Mouse (Mus musculus) ES-Bruce4 (cell line): ENCODE results near the gene Trim63. TPM values are rescaled to one million over a fixed set of nuclear protein-coding genes. Genes with fewer than 3 reads are reported as not detected.

Experiments used
- H3K27ac ChIP-seq: 2 replicates; pipeline ENCODE4 v1.5.1; 2012; ENCODE audit warnings: low read length, inconsistent platforms; ENCODE audit not compliant: insufficient read depth
- H3K27me3 ChIP-seq: 2 replicates; pipeline ENCODE4 v1.6.1; 2012; ENCODE audit warnings: mild to moderate bottlenecking, low read length, inconsistent platforms; ENCODE audit not compliant: control insufficient read depth, poor library complexity, insufficient read depth, severe bottlenecking
- H3K36me3 ChIP-seq: 2 replicates; pipeline ENCODE4 v1.6.1; 2012; ENCODE audit warnings: inconsistent platforms, mild to moderate bottlenecking, low read length, moderate library complexity; ENCODE audit not compliant: control insufficient read depth, poor library complexity, insufficient read depth, severe bottlenecking
- H3K4me1 ChIP-seq: one replicate; pipeline ENCODE4 v1.8.1; 2011; ENCODE audit warnings: low read length; ENCODE audit not compliant: control insufficient read depth, insufficient read depth
- H3K4me3 ChIP-seq: 2 replicates; pipeline ENCODE4 v1.5.1; 2011; ENCODE audit warnings: low read depth, mild to moderate bottlenecking, low read length
- H3K9ac ChIP-seq: 2 replicates; pipeline ENCODE4 v1.6.1; 2012; ENCODE audit warnings: low read depth, mild to moderate bottlenecking, inconsistent platforms; ENCODE audit not compliant: poor library complexity, severe bottlenecking
- H3K9me3 ChIP-seq: replicated peaks from 2 replicates; pipeline ENCODE4 v1.6.1; 2012; ENCODE audit warnings: mild to moderate bottlenecking, low read length, inconsistent platforms; ENCODE audit not compliant: control insufficient read depth, poor library complexity, insufficient read depth, severe bottlenecking
- CTCF ChIP-seq: IDR thresholded peaks from one replicate; pipeline ENCODE4 v1.8.1; 2011; ENCODE audit warnings: low read depth, low read length
- EP300 ChIP-seq: IDR thresholded peaks from 2 replicates; pipeline ENCODE4 v1.6.1; 2011; ENCODE audit warnings: low read depth, low read length; ENCODE audit not compliant: insufficient read depth
- POLR2A ChIP-seq: IDR thresholded peaks from one replicate; pipeline ENCODE4 v1.8.1; 2011; ENCODE audit warnings: low read length; ENCODE audit not compliant: insufficient read depth
- polyA plus RNA-seq: library from polyadenylated mRNA; stranded (reverse); fragments of >200 nt; gene quantifications from 2 replicates; pipeline ENCODE4 v1.2.4, GENCODE M21; 2011; ENCODE audit warnings: low read depth; ENCODE audit not compliant: missing spikeins, insufficient read depth, insufficient read length

Gene Trim63
- polyA plus RNA-seq, 1 experiment, result 5.4 TPM

GRCm38 (mm10) chr4:134273417-134274345, 41.2 kb upstream of the Trim63 start:
- H3K9me3 ChIP-seq, result no peaks in the 10 kb centered on the region
- peaks cover 5% of the 10 kb centered on the region; the same call in 1 of the 2 replicates for H3K36me3 ChIP-seq
- H3K4me1 ChIP-seq, result no peaks in the 10 kb centered on the region
- H3K27ac ChIP-seq, result peak overlapping the region; percentile 68
- peak overlapping the region; percentile 54 for H3K9ac ChIP-seq
- TF ChIP-seq POLR2A, result no peak
- no peak for TF ChIP-seq EP300
- TF ChIP-seq CTCF, result no peak
- H3K27me3 ChIP-seq, result no peaks in the 10 kb centered on the region
- H3K4me3 ChIP-seq, result peak overlapping the region; percentile 35; the same call in 1 of the 2 replicates

- Histone ChIP-seq H3K9me3 (no peaks in the 10 kb centered on the region), H3K27ac (no peak overlapping the region), H3K4me3 (no peak overlapping the region), H3K4me1 (no peaks in the 10 kb centered on the region), H3K36me3 (peaks cover 17% of the 10 kb centered on the region), H3K27me3 (no peaks in the 10 kb centered on the region), H3K9ac (no peak overlapping the region)
- no peak for TF ChIP-seq EP300
Observed at GRCm38 (mm10) chr4:134284942-134285341, 30.0 kb upstream of the Trim63 start.

GRCm38 (mm10) chr4:134286226-134287167, 28.4 kb upstream of the Trim63 start:
- Histone ChIP-seq H3K27me3 (no peaks in the 10 kb centered on the region), H3K27ac (no peak overlapping the region), H3K9ac (peak overlapping the region; percentile 88), H3K4me3 (peak overlapping the region; percentile 87), H3K36me3 (peaks cover 7% of the 10 kb centered on the region), H3K9me3 (no peaks in the 10 kb centered on the region), H3K4me1 (no peaks in the 10 kb centered on the region)
- TF ChIP-seq POLR2A, result no peak
- TF ChIP-seq CTCF, result no peak
- no peak for TF ChIP-seq EP300

GRCm38 (mm10) chr4:134287168-134287564, 27.8 kb upstream of the Trim63 start:
- H3K27me3 ChIP-seq, result no peaks in the 10 kb centered on the region
- no peaks in the 10 kb centered on the region for H3K9me3 ChIP-seq
- no peaks in the 10 kb centered on the region for H3K4me1 ChIP-seq
- TF ChIP-seq CTCF (no peak), EP300 (no peak), POLR2A (peak; percentile 76)
- H3K9ac ChIP-seq, result peak overlapping the region; percentile 88
- H3K27ac ChIP-seq, result peak overlapping the region; percentile 70
- peaks cover 7% of the 10 kb centered on the region for H3K36me3 ChIP-seq
- peak overlapping the region; percentile 87 for H3K4me3 ChIP-seq

- no peaks in the 10 kb centered on the region for H3K9me3 ChIP-seq
- H3K27ac ChIP-seq, result peak within 1 kb of the TSS; percentile 85
- TF ChIP-seq EP300, result peak; percentile 79; the same call in 1 of the 2 replicates
- peak; percentile 35 for TF ChIP-seq POLR2A
- no peak for TF ChIP-seq CTCF
- no peaks in the 10 kb centered on the region for H3K27me3 ChIP-seq
- peak within 1 kb of the TSS; percentile 87 for H3K4me3 ChIP-seq
- no peaks in the 10 kb centered on the region for H3K4me1 ChIP-seq
- H3K36me3 ChIP-seq, result peaks cover 5% of the 10 kb centered on the region
- H3K9ac ChIP-seq, result peak within 1 kb of the TSS; percentile 88
Observed at GRCm38 (mm10) chr4:134287575-134288025, 27.3 kb upstream of the Trim63 start, which contains the start of gene Pdik1l. Gene Pdik1l, minus strand, starts transcription at chr4:134287895.
